In the genomic region with DNA sequence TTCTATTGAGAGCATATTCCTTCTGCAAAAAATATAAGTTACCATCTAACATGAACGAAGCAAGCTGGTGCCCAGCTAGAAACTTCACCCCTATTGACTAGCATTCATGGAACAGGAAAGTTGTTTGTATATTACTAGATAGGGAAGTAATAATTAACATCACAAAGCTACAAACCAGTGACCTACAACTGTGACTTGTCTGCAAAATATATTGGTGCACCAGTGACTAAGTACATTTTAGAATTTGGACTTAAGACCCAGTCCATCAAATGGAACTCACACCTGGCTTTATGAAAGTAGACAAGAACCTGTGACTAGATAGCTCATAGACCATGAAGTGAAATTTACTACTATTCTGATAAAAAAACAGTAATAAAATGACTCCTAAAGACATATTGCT, we compare ENCODE assay signal across 25 mouse cellular contexts. TPM values are rescaled to one million over a fixed set of nuclear protein-coding genes. Genes with fewer than 3 reads are reported as not detected.
"Had no signal": no experiment of that assay in that cellular context is flagged by ENCODE, and none has a peak within 500 bp of the region (broad histone marks: within the 10 kb centered on the region; RNA-seq: fewer than 3 reads in every experiment).

No protein-coding gene starts in this region.

- H3K4me3 ChIP-seq: lung, embryonic 15.5 days; megakaryocyte, embryonic 14.5 days; midbrain, embryonic 13.5 days; midbrain, embryonic 15.5 days; neural tube, embryonic 12.5 days; stomach, embryonic 15.5 days had no signal

- H3K27ac ChIP-seq: lung, embryonic 15.5 days; macrophage; midbrain, embryonic 13.5 days; midbrain, embryonic 15.5 days; neural tube, embryonic 12.5 days; stomach, embryonic 15.5 days; stomach, postnatal 0 days had no signal

- H3K4me2 ChIP-seq: lung, embryonic 15.5 days; midbrain, embryonic 11.5 days; midbrain, embryonic 13.5 days; midbrain, embryonic 15.5 days; neural tube, embryonic 12.5 days; stomach, embryonic 15.5 days had no signal

- ATAC-seq: lung, postnatal 0 days; midbrain, embryonic 13.5 days; midbrain, embryonic 15.5 days had no signal

- H3K27me3 ChIP-seq: lung, embryonic 15.5 days; megakaryocyte, embryonic 14.5 days; midbrain, embryonic 13.5 days; midbrain, embryonic 15.5 days; neural tube, embryonic 12.5 days; stomach, embryonic 15.5 days had no signal

- DNase-seq: lung, adult 2 months; lung, postnatal 14 days; lung, postnatal 36 days; right cerebral cortex, postnatal 14 days; thymus, adult 2 months; thymus, postnatal 25 days; thymus, postnatal 4 days had no signal

- H3K36me3 ChIP-seq: lung, embryonic 15.5 days; midbrain, embryonic 13.5 days; midbrain, embryonic 15.5 days; neural tube, embryonic 12.5 days; stomach, embryonic 15.5 days had no signal

- H3K4me1 ChIP-seq: lung, embryonic 15.5 days; megakaryocyte, embryonic 14.5 days; midbrain, embryonic 13.5 days; midbrain, embryonic 15.5 days; neural tube, embryonic 12.5 days; stomach, embryonic 15.5 days had no signal

- H3K9ac ChIP-seq: lung, embryonic 15.5 days; midbrain, embryonic 13.5 days; midbrain, embryonic 15.5 days; neural tube, embryonic 12.5 days; stomach, embryonic 15.5 days had no signal

- H3K9me3 ChIP-seq: lung, embryonic 15.5 days; megakaryocyte, embryonic 14.5 days; midbrain, embryonic 13.5 days; midbrain, embryonic 15.5 days; neural tube, embryonic 12.5 days; stomach, embryonic 15.5 days had no signal

RNA-seq across cellular contexts. Expression of gene Akr1c6, which starts 3.0 kb away (rescaled TPM):
- total RNA-seq: megakaryocyte progenitor cell, adult 5-6 weeks; midbrain, postnatal 0 days; monocyte, adult 5-6 weeks; neutrophil, adult 5-6 weeks had no signal
- polyA plus RNA-seq: lung, embryonic 15.5 days; lung, postnatal 0 days; macrophage; midbrain, embryonic 11.5 days; midbrain, embryonic 13.5 days; midbrain, embryonic 15.5 days; midbrain, postnatal 0 days; neural tube, embryonic 12.5 days; neural tube, embryonic 14.5 days; spleen, adult 2 months; stomach, postnatal 0 days; testis, adult 2 months; thymus, adult 2 months; urinary bladder, adult 2 months had no signal
